Mouse (Mus musculus) testis, postnatal 14 days (tissue): Measurements from ENCODE around the gene 1700049E17Rik1.
"Not testable (repeated sequence)": the region's sequence is repeated elsewhere in the genome, so short reads cannot be mapped to it uniquely, and the experiment has no call there.

Source experiments
- DNase-seq: peaks from one replicate; pipeline ENCODE4 v3.0.0; 2021; ENCODE audit warnings: low spot score

Gene 1700049E17Rik1

DNA sequence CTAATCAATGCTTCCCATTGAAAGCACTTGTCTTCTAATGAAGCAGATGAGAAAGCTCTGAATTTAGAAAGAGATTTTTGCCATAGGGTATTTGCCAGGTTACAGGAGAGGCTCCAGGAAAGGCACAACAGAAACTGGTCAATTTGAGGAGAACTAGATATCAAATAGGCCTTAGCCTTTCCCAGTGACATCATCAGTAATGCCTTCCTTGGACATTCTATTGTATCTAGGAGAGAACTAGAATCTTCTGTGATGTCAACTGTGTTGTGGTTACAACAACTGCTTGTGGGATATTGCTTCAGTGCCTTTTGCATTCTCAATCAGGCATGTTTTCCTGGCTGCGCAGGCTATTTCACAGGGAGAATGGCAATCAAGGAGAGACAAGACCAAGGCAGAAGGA lies at the start of gene 1700049E17Rik1:
Gene 1700049E17Rik1 (plus strand): TSS at position 301 of the 400 bp plus-strand sequence.
- DNase-seq: not testable (repeated sequence)

DNA sequence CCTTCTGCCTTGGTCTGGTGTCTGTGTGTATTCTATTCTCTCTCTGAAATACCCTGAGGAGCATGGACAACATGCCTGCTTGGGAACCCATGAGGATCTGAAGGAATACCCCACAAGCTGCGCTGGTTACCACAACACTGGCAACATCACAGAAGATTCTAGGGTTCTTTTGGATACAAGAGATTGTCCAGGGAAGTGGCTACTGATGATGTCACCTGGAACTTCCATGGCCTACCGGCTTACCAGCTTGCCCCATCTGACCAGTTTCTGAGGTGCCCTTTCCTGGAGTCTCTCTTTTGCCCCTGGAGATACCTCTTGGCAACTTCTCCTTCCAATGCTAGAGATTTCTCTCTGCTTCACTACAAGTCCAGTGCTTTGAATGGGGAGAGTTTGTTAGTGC lies 17.6 kb upstream of the 1700049E17Rik1 start, which contains the start of gene Gm7980:
Gene Gm7980 (minus strand): TSS at position 101 of the 400 bp plus-strand sequence.
- not testable (repeated sequence) for DNase-seq

- DNase-seq: not testable (repeated sequence)
Observed at GRCm38 (mm10) chr14:41943695-41944094, 18.9 kb downstream of the 1700049E17Rik1 start, which contains the start of gene 1700024B05Rik. TSS of gene 1700024B05Rik (plus strand) at chr14:41943995.

DNA sequence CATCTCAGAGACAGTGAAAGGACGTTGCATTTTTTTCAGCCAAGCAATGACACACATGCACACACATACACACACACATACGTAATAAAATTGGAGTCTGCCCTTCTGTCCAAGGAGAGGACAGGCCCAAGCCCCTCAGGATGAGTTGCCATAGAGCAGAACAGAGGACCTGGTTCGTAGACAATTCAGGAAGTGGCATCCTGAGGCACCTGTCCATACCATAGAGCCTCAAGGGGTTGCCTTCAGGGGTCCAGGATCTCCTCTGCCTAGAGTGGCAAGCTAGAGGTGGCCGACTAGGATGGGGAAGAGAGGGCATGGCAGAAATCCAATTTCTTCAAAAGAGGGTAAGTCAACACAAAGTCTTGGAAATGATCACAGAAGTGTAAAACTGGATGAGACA lies 39.3 kb downstream of the 1700049E17Rik1 start:
- DNase-seq: not testable (repeated sequence)

- not testable (repeated sequence) for DNase-seq
Observed at GRCm38 (mm10) chr14:41967827-41968226, 43.1 kb downstream of the 1700049E17Rik1 start, which contains the start of gene Gm6401. TSS of gene Gm6401 (minus strand) at chr14:41967927.

GRCm38 (mm10) chr14:41968596-41968995 lies 43.8 kb downstream of the 1700049E17Rik1 start:
- not testable (repeated sequence) for DNase-seq
